Mouse (Mus musculus) heart, postnatal 14 days (tissue): Measurements from ENCODE around the gene Otx1. TPM values are rescaled to one million over a fixed set of nuclear protein-coding genes. Genes with fewer than 3 reads are reported as not detected.

ENCODE experiments used
- DNase-seq, 2 experiments: peaks; one replicate each; pipeline ENCODE4 v3.0.0; 2021 to 2022
- intact Hi-C: fragments of 180-260 bp; cut with DNase I; formaldehyde crosslinking; loops from one replicate; pipeline ENCODE4 v1.15.1; 2025
- total RNA-seq, 2 experiments: library from RNA; stranded (reverse); gene quantifications; 2 replicates each; pipeline ENCODE4 v1.2.3; 2021

Otx1 gene
- total RNA-seq, 2 experiments from 2014 or later = 0.10 TPM; not detected in 1

DNA sequence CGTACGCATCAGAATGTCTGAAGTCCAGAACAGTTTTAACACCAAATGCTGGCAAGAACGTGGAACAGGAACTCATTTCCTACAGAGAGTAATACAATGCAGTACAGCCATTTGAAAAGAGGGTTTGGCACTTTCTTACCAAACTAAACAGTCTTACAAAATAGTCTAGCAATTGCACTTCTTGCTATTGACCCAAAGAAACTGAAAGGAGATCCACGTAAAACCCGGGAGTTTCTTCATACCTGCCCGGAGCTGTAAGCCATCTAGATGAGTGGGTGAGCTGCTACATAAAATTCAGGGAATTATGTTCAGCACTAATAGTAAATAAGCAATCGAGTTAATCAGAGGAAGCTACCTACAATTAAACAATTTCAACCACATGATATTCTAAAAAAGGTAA, 47.5 kb downstream of the Otx1 start:
- intact Hi-C loops = no loop called here
- DNase-seq = no peak

DNA sequence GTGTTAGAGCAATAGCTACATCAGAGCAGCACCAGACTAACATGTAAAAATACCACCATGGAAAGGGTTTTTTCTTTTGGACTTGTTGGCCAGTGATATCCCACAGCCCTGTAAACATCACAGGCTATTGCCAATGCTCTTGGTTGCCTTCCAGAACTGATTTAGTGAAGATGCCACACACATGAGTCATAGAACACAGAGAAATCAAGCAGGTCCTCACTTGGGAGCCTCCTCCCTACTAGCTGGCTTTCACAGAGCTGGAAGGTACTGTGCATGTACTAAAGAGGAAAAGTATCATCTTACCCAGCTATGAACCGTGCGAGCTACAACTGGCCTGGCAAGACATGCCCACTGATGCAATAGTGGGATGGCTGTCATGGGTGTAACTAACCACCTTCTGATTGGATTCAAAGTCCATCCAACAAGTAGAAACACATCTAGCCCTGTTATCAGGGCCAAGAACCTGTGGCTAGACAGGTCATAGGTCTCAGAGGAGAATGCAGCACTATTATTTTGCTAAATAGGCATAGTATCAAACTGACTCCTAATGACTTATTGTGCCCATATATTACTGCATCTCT, 51.0 kb downstream of the Otx1 start:
- intact Hi-C loops = no loop called here
- no peak for DNase-seq

DNA sequence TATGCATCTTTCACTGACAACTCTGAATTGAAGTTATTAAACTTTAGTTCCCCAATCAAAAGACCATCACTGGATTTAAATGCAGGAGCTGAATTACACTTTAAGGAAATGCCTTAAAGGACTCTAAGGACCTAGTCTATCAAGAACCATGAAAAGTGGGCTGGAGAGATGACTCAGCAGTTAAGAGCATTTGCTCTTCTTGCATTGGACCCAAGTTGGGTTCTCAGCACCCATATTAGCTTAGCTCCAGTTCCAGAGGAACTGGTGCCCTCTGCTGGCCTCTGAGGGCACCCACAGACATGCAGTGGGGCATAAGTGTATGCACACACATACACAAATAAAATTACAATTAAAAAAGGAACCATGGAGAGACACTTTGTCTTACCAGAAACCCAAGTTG, 52.6 kb downstream of the Otx1 start:
- intact Hi-C loops = no loop called here
- DNase-seq = no peak
